Mouse (Mus musculus) layer of hippocampus, adult 18-20 months (tissue): ENCODE measurements at regions not wholly inside any gene's neighbourhood (a gene's known extent, or its start where the extent isn't known, plus 50 kb on each side); places are given as distances from the start of the nearest gene placed in this dataset.

ENCODE experiments used
- DNase-seq, 2 experiments: peaks; one replicate each; pipeline ENCODE4 v3.0.0; 2022; ENCODE audit warnings: low spot score in 2 of 2

- DNase-seq: no peak
These were observed 176.3 kb upstream of the Itga4 start for GRCm38 (mm10) chr2:79078836-79079394.

GRCm38 (mm10) chr2:79081769-79082168 is 173.5 kb upstream of the Itga4 start:
- no peak for DNase-seq

GRCm38 (mm10) chr2:79086280-79086679 is 168.9 kb upstream of the Itga4 start:
- DNase-seq: no peak

DNA sequence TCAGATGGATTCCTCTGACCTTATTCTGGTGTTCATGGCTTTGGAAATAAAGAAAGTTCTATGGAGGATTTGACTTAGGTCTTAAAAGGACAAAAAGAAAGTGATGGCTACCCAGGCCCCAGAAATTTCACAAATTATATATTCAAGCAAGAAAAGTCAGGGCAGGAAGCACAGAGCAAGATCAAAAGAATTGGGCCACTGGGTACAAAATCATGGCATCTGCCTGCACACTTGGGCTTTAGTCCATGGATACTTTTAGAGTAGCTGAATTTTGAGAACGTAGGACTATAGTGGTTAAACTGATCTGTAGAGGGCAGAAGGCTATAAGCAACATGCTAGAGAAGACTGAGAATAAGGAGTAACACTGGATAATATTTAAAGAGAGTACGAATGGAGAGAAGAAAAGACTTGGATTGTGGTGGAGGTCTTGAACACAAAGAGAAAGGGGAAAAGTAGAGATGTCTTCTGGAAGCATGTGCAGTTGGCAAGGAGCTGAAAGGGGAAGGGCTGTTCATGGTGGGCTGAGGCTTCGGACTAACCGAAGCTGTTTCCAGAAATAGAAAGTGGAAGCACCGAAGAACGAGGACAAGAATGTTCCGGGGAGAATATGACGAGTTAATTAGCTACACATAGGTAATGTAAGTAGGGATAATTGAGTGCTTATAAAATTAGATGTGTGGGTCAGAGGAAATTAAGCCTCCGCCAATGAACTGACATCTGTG is 168.2 kb upstream of the Itga4 start:
- DNase-seq: no peak

GRCm38 (mm10) chr2:79087600-79088205 is 167.5 kb upstream of the Itga4 start:
- DNase-seq: no peak

GRCm38 (mm10) chr2:79090273-79090672 is 165.0 kb upstream of the Itga4 start:
- no peak for DNase-seq

DNA sequence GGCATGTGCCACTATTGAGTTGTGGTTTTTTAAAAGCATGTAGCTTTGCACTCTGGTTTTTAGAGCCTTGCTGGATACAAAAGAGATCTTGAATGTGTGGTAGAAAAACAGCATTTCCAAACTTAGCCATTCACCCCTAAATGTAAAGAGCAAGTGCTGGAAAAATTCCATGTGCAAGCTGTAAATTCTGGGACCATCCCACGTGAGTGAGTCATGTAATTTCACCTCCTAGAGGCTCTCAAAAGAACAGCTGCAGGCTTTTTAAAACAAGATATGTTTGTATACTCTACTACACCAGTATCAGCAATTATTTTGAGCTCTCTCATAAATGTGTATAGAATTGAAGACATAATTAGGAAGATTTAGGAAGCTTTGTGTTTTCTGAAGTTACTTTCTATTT is 160.9 kb upstream of the Itga4 start:
- DNase-seq: peak in 1 of 2 experiments; percentile 3

DNA sequence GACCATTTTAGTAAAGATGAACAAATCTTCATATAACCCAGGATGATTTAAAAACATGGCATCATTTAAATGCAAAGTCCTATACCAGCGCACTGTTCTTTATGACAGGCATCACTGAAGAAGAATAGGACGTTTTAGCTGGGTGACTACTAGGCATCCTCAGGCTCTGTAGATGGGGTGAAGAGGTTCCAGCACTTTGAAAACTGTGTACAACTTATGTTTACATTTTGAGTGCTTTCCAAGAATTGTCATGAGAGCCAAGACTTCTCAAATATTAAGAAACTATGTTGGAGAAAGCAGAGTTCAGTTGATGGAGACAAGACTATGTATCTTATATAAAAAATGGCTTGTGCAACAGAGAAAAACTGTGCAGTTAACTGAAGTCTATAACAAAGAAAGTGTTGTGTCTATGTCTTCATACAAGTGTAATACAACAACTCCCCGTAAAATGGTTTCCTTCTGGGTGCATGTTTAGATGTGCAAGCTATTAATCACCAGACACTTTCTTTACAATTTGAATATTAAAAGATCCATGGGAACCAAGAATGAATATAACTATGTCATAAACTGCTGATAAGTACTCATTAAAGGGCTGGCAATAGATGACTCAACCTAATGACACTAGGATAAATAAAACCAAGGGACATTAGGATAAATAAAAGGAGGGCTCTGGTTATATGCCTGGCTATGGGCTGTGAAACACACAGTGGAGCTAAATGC is 158.5 kb upstream of the Itga4 start:
- no peak for DNase-seq

DNA sequence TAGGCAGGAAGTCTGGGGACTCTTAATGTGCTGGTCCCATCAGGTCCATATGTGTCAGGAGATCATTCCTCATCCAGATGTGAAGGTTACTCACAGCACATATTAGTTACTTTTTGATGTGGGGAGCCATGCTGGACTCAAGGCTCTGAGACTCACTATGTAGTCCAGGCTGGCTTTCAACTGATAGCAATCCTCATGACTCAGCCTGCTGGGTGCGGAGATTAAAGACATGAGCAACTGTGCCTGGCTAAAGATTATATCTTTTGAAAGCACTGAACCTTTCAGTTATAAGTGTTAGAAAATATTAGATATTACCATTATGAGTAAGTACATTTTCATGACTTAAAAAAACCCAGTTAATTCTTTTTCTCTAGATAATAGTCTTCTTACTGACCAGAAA is 155.6 kb upstream of the Itga4 start:
- DNase-seq: no peak

GRCm38 (mm10) chr2:79111673-79112072 is 143.6 kb upstream of the Itga4 start:
- DNase-seq: no peak

DNA sequence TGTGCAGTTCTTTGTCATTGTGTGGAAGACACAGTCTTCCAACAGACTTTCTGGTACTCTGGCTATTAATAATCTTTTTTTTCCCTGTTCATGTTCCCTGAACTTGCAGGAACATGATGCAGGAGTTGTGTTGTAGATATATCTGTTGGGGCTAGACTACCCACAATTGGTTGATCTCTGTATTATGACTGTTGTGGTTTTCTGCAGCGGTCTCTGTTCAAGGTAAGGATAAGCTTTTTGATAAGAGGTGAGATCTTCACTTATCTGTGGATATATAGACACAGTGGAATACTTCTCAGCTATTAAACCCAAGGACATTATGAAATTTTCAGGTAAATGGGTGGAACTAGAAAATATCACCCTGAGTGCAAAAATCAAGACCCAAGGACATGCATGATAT is 143.2 kb upstream of the Itga4 start:
- DNase-seq: no peak

DNA sequence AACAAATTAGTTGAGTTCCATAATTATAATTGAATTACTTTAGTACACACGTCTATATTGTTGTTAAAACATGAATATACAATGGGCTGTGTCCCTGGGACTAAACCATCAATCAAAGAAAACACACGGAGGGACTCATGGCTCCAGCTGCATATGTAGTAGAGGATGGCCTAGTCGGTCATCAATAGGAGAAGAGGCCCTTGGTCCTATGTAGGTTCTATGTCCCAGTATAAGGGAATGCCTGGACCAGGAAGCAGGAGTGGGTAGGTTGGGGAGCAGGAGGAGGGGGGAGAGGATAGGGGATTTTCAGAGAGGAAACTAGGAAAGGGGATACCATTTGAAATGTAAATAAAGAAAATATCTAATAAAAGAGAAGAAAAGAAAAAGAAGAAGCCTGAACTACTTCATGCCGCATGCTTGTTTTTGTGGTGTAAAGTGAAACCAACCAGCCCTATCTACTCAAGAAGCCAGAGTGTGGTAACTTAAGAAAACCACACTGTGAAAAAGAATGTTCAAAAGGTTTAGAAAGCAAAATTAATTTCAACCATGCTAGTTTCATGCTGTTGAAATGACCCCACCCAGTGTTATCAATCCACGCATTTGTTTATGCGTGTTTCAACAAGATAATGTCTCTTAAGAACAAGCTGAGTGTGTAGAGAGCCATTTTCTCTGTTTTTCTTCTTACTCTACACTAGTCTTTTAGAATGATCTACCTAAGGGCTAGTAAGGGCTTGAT is 134.4 kb upstream of the Itga4 start:
- DNase-seq: no peak

- no peak for DNase-seq
These were observed 132.7 kb upstream of the Itga4 start for GRCm38 (mm10) chr2:79122530-79122929.

- DNase-seq: no peak
These were observed 130.8 kb upstream of the Itga4 start for GRCm38 (mm10) chr2:79124272-79124976.

DNA sequence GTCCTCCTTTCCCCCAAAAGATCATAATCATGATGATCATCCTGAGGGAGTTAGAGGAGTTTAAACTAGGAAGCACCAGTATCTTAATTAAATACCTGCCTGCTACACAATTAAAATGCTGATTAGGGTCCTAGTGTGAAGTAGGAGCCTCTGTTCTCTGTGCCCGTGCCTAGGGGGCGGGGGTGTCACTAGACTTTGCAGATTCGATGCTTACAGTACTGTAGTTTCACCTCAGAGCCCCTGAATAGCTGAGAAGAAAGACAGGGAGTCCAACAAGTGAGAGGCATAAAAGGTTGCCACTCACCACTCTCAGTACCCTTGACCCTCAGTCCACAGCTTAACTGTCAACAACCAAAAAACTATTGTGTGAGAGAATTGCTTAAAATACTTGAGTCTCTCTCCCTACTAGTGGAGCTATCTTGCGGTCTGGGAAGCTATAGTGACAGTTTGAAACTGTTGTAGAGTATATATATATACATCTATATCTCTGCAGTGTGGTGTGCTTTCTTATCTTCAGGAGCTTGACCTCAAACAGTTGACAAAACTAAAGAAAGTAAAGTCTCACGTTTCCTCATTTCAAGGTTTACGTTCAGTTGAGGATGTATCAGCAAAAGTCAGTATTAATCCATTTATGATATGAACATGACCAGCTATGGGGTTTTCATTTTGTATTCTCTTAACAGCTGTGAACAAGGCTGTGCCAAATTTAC is 128.9 kb upstream of the Itga4 start:
- DNase-seq: no peak

DNA sequence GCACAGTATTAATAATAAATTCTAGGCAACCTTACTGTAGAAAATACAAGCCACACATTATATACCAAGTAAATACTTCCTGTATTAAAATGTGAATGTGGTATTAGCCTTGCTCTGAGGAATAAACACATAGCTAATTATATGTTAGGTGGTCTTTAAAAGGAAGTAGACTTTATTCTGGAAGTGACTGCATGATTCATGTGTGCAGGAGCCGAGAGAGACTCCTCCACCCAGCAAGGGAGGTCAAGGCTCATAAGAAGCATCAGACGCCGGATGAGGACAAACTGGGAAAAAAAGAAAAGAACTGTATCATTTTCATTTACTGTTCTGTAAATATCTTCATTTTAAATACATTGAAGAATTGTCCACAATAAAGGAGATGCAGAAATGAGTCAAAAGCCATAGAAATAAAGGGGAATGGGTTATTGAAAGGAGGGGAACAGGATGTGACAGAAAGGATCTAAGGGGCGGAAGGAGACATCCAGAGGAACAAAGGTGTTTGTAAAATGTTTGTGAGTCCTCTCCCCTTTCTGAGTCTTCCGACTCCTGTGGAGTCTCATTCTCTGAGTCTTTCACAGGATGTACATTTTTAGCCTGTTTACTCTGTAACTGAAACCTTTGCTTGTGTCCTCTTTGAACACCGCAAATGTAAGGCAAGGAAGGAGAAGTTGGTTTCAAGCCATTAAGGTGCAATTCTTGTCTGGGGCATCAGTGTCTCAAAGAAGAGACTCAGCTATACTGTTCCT is 128.1 kb upstream of the Itga4 start:
- DNase-seq: no peak

DNA sequence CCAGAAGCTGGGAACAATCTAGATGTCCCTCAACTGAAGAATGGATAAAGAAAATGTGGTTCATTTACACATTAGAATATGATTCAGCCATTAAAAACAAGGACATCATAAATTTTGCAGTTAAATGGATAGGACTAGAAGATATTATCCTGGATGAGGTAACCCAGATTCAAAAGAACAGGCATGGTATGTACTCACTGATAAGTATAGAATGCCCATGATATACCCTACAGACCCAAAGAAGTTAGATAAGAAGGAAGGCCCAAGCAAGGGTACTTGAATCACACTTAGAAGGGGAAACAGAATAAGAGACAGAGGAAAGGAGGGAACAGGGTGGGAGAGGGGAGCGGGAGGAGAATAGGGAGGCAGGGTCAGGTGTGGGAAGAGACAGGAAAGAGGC is 127.4 kb upstream of the Itga4 start:
- no peak for DNase-seq

DNA sequence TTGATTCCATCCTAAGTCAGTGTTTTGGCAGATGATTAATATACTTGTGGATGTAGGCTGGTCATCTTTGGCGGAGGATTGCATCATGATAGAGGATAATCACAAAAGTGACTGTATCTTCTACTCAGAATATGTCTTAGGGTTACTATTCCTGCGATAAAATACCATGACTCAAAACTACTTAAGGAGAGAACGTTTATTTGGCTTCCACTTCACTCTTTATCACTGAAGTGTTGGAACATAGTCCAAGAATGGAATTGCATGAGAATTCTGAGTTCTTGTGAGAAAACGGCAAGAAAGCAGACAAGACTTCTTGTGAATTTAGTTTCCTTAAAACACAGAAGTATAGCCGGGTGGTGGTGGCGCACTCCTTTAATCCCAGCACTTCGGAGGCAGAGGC is 124.6 kb upstream of the Itga4 start:
- DNase-seq: no peak

- DNase-seq: no peak
These were observed 124.0 kb upstream of the Itga4 start for GRCm38 (mm10) chr2:79131235-79131634.
